Mouse (Mus musculus) C2C12 (cell line): ENCODE measurements around the gene Agxt.

Experiments used
- CEBPB ChIP-seq: IDR thresholded peaks from one replicate; pipeline ENCODE4 v1.6.1; 2011; ENCODE audit warnings: low read depth, mild to moderate bottlenecking, control low read depth, moderate library complexity
- CTCF ChIP-seq: IDR thresholded peaks from one replicate; pipeline ENCODE4 v1.5.1; 2011; ENCODE audit not compliant: control insufficient read depth, insufficient read depth, insufficient read length
- MAX ChIP-seq: IDR thresholded peaks from one replicate; pipeline ENCODE4 v1.6.1; 2011; ENCODE audit warnings: mild to moderate bottlenecking, control low read depth
- USF1 ChIP-seq: IDR thresholded peaks from one replicate; pipeline ENCODE4 v1.6.1; 2011; ENCODE audit warnings: low read depth, mild to moderate bottlenecking, control low read depth, moderate library complexity

GRCm38 (mm10) chr1:93176525-93177332 is 41.7 kb downstream of the Agxt start:
- TF ChIP-seq MAX (no peak), CTCF (no peak), USF1 (no peak), CEBPB (no peak)
